Mouse (Mus musculus): ENCODE measurements at regions not wholly inside any gene's neighbourhood (a gene's known extent, or its start where the extent isn't known, plus 50 kb on each side); places are given as distances from the start of the nearest gene placed in this dataset.

GRCm38 (mm10) chr17:74950316-74950715 is 55.1 kb upstream of the Ltbp1 start:
- no peak overlapping the region for H3K27ac ChIP-seq (ENCODE audit: low read length)
- no peaks in the 10 kb centered on the region for H3K27me3 ChIP-seq (replicated peaks; ENCODE audit: insufficient read depth, low read length)
- no peak for ATAC-seq
- H3K9ac ChIP-seq (replicated peaks; ENCODE audit: low read depth) = no peak overlapping the region
- no peaks in the 10 kb centered on the region for H3K9me3 ChIP-seq (ENCODE audit: low read length)
- no peak overlapping the region for H3K4me2 ChIP-seq (replicated peaks; ENCODE audit: low read depth, low read length)
- H3K4me3 ChIP-seq (ENCODE audit: low read depth, low read length) = no peak overlapping the region
- no peak for DNase-seq (ENCODE audit: low spot score)
- H3K4me1 ChIP-seq (ENCODE audit: insufficient read depth, low read depth, low read length) = no peaks in the 10 kb centered on the region
- H3K36me3 ChIP-seq (ENCODE audit: insufficient read depth, low read length) = no peaks in the 10 kb centered on the region
- TF ChIP-seq EP300 (IDR thresholded peaks at IDR 0.05) (no peak), CTCF (IDR thresholded peaks at IDR 0.05) (no peak)
- WGBS = 93% methylated on average over 2 of the region's 2 CpGs

- H3K36me3 ChIP-seq (ENCODE audit: insufficient read depth, low read length) = no peaks in the 10 kb centered on the region
- 73% methylated on average over 2 of the region's 2 CpGs for WGBS
- H3K4me2 ChIP-seq (replicated peaks; ENCODE audit: low read depth, low read length) = no peak overlapping the region
- ATAC-seq (no peak), DNase-seq (ENCODE audit: low spot score) (no peak)
- no peak for TF ChIP-seq EP300 (IDR thresholded peaks at IDR 0.05)
- no peak for TF ChIP-seq CTCF (IDR thresholded peaks at IDR 0.05)
- no peak overlapping the region for H3K9ac ChIP-seq (replicated peaks; ENCODE audit: low read depth)
- H3K4me3 ChIP-seq (ENCODE audit: low read depth, low read length) = no peak overlapping the region
- H3K4me1 ChIP-seq (ENCODE audit: insufficient read depth, low read depth, low read length) = no peaks in the 10 kb centered on the region
- no peaks in the 10 kb centered on the region for H3K9me3 ChIP-seq (ENCODE audit: low read length)
- H3K27ac ChIP-seq (ENCODE audit: low read length) = no peak overlapping the region
- H3K27me3 ChIP-seq (replicated peaks; ENCODE audit: insufficient read depth, low read length) = no peaks in the 10 kb centered on the region
Observed at GRCm38 (mm10) chr17:74954988-74955387, 50.4 kb upstream of the Ltbp1 start.

All from lung, postnatal 0 days (tissue).